Mouse (Mus musculus): ENCODE results near the gene Defb25.
"Not testable (repeated sequence)": the region's sequence is repeated elsewhere in the genome, so short reads cannot be mapped to it uniquely, and the experiment has no call there.

Gene Defb25

DNA sequence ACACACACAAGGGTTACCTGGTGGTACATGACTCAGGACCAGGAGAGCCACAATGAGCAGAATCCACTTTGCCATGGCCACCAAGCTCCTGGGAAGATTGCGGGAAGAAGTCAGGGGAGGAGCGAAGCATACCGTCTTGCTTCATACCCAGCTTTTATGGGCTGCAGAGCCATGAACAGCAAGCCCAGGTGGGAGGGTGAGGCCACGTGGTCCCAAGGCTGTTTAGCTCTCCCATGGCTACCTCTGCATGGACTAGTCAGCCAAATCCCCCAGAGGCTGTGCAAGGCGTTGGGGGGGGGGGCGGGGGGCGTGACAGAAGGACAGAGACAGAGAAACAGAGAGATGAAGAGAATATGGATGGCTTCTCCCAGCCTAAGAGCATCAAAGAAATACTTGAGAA lies at the start of gene Defb25:
Gene Defb25 (minus strand): TSS at position 101 of the 400 bp plus-strand sequence.
- DNase-seq (ENCODE audit: low read depth) = no peak

DNA sequence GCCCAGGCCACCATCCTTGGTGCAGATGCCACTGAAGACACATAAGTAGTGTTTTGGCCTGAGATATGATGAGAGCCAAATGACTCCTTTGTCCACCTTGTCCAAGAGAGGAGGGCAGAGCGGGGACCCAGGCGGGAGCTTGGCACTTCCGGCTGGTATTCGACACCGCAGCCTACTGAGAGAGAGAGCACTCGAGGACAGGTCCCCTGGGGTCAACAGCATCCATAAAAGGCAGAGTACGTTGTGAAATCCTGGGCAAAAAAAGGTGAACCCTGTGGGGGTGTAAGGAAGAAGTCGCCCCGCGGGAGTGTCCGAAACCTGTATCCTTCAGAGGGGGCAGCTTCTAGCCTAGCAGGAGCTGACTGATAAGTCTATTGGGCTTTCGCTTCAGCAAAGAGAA lies 49.3 kb upstream of the Defb25 start:
- no peak for DNase-seq (ENCODE audit: low read depth)

DNA sequence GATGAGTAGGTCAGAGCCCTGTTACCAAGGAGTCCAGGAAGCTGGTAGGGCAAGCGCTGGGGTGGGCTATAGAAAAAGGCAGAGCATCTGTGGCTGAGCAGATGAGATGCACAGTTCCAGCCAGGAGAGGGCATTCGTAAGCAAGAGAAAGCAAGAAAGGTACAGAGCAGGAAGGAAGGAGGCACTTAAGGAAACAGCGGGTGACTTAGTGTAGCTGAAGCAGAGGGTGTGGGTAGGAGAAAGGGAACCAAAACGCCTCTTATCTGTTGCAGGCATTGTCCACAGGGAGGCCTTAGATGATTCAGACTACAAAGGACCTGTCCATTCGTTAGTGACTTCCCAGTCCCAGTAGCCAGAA lies 48.8 kb upstream of the Defb25 start:
- peak; percentile 96 for DNase-seq (ENCODE audit: low read depth)

DNA sequence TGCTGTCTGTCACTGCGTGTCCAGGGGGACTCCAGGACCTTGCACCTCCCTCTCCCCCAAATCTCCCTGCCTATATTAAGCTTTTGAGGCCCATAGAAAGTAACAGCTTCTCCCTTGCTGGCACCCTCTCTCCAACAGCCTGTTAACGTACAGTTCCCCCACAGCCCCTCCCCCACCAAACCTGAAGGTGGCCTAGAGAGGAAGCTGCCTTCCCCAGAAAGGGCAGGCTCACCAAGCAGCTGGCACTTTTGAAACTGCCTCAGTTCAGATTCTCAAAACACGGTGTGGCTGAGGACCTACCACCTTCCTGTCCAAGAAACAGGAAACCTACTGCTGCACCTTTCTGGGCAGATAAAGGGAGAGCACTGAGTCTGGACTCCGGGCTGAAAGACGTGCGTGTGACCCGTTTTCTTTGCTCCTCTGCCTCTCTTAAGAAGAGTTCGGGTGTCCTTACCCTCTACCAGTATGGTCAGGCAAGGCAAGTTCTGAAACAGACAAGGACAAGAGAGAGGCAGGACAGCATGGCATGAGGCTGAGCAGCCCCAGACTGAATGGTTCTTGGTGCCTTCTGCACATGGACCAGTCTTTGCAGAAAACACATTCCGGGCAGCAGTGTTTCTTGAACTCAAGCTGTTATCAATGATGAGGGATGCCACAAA lies 48.3 kb upstream of the Defb25 start:
- DNase-seq (ENCODE audit: low read depth) = peak; percentile 77

DNA sequence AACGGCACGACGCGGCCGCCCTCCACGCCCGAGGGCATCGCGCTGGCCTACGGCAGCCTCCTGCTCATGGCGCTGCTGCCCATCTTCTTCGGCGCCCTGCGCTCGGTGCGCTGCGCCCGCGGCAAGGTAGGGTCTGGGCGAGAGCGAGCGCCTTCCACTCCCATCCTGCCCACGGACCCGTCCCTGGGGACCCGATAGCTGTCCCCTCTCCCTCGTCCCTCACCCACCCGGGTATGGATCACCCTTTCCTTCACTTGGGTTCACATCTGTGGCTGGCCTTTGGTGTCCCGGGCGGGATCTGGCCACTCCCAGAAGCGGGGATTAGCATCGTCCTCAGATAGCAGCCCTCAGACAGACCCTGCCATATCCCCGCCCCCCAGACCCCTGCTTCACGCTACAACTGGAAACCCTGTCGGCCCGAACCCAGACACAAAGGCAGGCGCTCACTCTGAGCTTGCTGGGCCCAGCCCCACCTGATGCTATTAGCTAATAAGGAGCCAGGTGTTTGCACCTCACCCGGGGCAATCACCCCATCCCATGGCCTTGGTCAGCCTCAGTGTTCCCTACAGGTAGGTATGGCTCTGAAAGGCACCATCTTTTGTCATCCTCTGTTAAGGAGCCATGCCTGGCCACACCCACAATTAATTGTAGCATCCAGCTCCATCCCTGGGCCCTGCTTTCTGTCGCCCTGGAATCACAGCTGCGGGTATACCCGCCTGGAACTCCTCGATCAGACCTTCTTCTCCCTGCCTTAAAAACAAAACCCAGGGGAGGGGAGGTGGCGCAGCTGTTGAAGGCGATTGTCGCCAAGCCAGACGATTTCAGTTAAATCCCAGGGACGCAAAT lies 47.0 kb upstream of the Defb25 start:
- DNase-seq (ENCODE audit: low read depth) = peak; percentile 38

DNA sequence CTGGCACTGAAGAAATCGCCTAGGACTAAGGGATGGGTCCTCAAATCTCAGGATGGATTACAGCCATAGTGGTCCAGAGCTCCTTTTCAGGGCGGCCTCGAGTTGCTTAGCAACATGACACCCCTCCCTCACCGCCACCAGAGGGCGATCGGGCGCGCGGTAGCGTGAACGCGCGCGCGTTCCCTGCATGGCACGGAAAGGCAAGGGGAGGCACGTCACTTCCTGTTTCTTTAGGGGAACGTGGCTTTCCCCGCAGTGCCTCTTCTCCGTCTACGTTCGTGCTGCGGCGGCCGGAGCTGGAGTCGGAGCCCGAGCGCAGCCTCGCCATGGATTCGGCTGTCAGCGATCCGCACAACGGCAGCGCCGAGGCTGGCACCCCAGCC lies 46.4 kb upstream of the Defb25 start, which contains the start of gene H13:
Gene H13 (plus strand): TSS at position 206 of the 383 bp plus-strand sequence.
- peak; percentile 93 for DNase-seq (ENCODE audit: low read depth)

DNA sequence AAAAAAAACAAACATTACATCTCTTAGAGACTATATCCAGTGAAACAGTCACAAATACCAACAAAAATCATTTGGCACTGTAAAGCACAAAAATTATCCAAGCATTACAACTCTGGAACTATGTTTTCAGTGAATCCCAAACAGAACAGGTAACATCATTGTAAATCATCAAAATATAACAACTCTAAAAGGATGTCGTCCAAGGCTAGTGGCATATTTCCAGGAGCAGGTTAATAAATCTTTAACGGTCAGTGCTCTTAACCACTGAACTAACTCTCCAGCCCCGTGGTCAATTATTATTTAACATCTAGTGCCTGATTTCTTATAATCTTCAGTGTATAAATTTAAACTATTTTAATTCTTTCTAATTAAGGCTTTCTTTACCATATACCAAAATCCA lies 43.3 kb upstream of the Defb25 start:
- not testable (repeated sequence) for DNase-seq (ENCODE audit: low read depth)

DNA sequence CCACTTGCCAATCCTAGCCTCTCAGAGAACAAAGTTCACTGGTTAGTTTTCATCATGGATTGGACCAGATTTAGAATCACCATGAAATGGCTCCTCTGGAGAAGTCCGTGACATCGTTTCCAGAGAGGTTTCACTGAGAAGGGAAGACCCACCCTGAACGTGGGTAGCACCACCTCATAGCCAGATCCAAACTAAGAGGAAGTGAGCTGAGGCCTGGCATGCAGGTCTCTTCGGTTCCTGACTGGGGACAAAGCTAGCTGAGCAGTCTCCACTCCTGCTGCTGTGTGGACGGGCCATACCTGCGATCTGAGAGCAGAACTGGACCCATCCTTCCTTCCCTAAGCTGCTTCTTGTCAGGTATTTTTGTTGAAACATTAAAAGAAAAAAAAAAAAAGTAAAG lies 38.3 kb upstream of the Defb25 start:
- DNase-seq (ENCODE audit: low read depth) = no peak

DNA sequence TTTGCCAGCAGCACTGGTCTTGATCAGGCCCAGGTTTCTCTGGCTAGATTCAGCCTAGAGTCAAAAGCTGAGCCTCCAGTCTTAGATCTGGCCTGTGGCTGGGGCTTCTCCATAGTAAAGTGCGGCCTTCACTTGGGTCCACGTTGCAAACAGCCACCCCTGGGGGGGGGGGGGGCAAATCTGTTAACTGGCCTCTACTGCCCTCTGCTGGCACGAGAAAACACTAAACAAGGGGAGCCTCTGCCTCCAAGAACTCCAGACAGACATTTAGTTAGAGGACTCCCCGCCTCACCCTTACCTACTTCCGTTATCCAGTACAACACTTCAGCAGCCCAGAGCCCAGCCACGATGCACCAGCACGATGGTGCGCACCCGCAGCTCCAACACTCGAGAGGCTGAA lies 34.5 kb upstream of the Defb25 start:
- DNase-seq (ENCODE audit: low read depth) = peak; percentile 54

DNA sequence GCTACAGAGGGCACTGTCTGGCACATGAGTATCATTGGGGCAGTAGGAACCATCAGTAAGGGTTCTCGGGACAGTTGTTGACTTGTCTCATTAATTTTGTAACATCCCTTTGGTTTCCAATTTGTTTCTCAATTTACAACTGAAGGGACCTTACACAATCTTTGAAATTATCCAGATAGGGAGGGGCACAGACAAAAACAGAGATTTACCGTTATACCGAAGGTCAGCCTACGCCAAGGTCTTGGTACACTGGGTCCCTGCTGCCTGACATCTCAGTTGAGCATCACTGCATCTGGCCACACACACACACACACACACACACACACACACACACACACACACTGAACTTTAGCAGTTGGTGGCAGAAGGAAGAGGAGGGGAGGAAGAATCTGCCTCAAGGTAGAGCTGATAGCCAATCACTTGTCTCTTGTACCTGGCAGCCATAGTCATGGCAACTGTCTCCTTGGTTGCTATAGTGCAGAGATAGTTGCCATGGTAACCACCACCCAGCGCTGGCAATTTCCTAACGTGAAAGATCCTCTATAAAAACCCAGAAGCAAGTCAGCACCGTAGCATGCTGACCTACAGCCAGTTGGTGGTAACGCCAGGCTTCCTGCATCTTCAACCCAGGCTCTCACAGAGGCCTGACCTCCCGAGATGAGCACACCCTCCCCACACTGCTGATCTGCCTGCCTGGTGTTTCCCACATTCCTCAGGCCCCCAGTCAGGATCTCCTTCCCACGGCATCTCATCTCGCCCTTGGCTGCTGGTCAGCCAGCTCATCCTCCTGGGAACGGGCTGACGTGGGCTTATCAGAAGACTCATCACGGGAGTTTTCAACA lies 31.2 kb upstream of the Defb25 start:
- peak; percentile 73 for DNase-seq (ENCODE audit: low read depth)

DNA sequence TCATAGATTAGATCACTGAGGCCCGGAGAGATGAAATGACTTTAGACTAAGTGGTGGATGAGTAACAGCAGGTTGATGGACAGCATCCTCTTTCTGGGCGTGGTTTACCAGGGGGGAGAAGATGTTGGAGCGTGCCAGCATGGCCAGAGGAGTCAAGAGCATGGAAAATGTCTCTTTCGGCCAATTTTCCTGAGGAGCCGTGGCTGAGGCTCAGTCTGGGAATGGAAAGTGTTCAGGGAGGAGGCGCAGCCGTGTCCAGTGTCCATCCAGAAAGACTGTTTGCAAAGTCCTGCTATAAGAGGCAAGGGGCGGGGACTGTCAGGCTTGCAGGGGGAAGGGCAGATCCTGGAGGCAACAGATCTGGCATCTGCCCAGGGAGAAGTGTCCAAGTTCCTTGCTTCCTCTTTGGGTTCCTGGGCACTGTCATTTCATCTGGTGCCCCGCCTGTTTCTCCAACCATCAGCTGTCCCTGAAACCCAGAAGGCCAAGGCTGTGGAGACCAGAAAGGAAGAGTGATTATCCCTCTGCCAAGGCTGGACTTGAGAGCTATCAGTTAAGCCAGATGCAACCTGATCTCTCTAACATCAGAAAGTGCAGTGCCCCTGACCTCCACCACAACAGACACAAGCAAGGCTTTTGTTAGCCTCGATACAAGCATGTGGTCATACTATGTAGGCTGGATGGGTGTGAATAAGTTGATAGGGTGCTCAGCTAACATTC lies 30.2 kb upstream of the Defb25 start:
- peak; percentile 73 for DNase-seq (ENCODE audit: low read depth)

DNA sequence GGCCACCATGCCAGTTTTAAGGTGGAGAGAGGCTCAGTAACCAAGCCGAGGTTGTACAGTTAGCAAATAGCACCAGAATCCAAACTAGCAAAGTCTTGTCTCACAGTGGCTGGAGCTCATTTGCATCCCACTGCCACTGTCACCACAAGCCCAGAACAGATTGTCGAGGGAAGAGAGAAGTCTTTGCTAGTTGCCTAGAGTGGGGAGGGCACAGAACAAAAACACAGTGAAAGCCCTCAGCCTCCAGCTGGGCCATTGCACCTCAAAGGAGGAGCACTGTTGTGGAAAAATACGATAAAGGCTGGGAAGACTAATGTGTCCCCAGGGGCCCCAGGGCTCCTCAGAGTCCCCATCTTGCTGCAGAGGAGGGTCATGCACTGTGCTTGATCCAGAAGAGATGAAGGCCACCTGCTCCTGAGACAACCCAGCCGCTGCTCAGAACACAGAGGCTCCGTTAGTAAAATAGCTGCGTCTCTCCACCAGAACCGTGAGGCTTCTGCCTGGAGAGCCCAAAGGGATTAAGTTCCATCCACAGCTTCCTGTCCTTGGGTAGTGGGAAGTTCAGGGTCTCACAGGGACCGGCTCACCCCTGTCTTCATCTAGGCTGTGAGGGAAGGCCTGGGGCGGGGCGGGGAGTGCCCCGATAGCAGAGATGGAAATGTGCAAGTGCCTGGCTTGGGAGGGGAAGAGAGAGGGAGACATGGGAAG lies 16.7 kb upstream of the Defb25 start:
- no peak for DNase-seq (ENCODE audit: low read depth)

DNA sequence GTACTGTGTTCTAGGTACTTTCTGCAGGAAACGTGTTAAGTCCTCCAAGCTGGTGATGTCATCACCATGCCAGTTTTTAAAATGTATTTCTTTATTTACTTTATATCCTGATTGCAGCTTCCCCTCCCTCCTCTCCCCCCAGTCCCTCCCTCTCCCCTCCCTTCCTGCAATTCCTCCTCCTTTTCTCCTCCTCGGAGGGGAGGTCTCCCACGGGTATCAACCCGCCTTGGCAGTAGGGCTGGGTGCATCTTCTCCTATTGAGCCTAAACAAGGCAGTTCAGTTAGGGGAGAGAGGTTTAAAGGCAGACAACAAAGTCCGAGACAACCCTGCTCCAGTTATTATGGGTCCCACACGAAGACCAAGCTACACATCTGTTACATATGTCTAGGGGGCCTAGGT lies 16.0 kb upstream of the Defb25 start:
- DNase-seq (ENCODE audit: low read depth) = no peak

DNA sequence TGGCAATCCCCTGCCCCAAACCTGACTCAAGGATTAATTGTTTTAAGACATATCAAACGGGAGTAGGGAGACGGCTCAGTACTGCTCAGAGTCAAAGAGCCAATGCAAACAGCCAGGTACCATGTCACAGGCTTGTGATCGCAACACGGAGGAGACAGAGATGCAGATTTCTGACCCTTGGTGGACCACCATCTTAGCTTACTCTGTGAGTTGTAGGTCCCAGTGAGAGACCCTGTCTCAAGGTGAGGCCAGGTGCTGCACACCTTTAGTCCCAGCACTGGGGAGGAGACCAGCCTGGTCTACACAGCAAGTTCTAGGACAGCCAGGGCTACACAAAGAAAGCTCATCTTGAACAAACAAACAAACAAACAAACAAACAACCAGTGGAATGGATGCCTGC lies 14.5 kb upstream of the Defb25 start:
- no peak for DNase-seq (ENCODE audit: low read depth)

DNA sequence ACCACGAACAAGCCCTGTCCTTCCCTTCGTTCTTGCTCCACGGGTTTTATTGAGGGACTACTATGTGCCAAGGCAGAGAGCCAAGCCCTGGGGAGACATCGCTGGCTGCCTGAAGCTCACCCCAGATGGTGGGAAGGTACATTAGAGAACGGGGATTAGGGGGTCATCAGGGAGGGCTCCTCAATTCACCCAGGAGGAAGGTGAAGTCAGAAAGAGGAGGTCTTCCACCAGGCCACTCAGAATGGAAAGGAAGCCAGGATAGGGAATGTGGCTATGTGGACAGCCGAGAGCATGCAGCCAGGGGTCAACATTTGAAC lies 14.1 kb upstream of the Defb25 start:
- no peak for DNase-seq (ENCODE audit: low read depth)

DNA sequence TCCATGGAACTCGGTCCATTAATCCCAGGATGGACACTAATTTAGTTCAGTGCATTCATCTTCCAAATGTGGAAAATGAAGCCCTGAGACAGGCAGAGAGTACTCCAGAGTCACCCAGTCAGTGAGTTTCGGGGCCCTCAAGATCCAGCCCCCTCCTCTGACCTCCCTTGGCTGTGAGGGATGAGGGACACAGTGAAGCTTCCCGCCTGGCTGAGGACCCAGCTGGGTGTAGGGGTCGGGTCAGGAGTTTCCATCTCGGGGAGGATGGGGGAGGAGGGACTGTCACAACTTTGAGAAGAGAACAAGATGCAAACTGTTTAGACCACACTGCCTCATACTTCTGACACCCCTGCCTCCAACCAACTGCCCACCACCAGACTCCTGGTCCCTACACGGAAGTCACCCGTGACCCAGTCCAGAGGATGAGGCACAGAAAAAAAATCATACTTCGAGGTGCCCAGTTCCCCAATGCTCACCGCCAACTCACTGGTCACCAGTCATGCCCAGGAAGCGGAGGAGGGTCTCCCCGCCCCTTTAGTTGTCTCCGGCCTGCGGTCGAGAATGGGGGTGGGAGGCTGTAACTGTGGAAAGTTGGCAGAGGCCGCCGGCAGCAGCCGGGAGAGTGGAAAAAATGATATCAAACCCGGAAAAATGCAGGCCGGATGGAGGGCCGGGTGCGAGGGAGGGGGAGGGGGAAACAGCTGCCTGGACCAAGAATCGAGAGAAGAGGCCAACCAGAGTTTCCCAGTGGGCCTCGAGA lies 13.6 kb upstream of the Defb25 start:
- no peak for DNase-seq (ENCODE audit: low read depth)

DNA sequence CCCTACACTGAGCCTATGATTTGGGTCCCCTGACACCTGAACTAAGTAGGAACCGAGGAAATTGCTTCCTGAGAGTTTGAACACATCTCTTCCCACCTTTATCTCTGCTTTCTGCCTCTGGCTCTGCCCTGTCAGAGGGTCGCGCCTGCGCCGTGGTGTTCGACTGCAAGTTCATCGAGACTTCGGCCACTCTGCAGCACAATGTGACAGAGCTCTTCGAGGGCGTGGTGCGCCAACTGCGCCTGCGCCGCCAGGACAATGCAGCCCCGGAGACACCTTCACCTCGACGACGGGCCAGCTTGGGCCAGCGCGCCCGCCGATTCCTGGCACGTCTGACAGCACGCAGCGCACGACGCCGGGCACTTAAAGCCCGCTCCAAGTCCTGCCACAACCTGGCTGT lies 11.5 kb upstream of the Defb25 start:
- no peak for DNase-seq (ENCODE audit: low read depth)

DNA sequence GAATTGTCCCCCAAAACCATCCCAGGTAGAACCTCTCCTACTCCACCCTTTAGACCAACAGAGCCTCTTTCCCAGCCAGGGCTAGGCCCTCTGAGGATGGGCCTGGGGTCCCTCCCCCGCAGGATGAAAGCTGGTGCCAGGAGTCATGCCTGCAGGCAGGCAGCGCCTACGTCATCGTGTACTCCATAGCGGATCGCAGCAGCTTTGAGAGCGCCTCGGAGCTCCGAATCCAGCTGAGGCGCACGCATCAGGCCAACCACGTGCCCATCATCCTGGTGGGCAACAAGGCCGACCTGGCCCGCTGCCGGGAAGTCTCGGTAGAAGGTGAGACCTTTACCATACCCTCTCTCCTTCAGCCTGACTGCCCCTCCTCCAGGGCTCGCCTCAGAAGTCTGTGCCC lies 10.5 kb upstream of the Defb25 start:
- DNase-seq (ENCODE audit: low read depth) = no peak

DNA sequence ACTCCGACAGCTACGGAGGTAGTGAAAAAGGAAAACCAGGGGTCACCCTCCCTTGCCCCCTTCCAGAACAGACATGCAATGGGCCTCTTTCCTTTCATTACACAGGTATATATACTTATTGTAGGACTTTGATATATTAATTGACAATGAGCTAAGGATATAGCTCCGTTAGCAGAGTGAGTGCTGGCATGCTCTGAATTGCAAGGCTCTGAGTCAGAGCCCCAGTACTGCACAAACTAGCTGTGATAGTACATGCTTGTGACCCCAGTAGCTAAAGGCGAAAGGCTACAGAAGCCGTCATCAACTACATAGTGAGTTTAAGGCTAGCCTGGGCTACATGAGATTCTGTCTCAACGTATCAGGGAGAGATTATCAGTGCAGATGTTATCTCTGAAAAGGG lies 7.1 kb upstream of the Defb25 start:
- no peak for DNase-seq (ENCODE audit: low read depth)

DNA sequence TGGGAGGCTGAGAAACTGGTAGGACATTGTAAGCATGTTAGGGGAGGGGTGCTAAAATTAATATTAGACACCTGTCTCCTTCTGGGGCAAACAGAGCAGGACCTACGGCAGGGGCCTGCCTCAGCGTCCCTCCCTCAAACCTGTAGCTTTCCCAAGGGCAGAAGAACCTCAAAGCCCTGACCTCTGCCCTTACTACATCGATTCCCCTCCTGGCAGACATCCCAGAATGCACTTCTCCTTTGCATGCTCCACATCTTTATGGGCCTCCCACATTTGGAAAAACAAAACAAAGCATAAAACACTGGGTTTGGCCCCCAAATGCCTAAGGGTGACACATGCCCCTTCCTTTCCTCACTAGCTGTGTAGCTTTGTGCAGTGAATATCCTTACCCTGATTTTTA lies 6.4 kb upstream of the Defb25 start:
- no peak for DNase-seq (ENCODE audit: low read depth)

DNA sequence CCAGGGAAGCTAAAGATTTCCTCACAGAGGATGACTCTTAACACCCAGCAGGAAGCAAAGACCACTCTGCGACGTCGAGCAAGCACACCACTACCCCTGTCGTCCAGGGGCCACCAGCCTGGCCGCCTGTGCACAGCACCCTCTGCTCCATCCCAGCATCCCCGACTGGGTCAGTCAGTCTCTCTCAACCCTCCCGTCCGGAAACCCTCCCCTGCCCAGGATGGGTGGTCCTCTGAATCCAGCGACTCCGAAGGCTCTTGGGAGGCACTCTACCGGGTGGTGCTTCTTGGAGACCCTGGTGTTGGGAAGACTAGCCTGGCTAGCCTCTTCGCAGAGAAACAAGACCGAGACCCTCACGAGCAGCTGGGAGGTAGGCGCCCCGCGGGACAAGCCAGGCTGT lies 5.2 kb upstream of the Defb25 start:
- no peak for DNase-seq (ENCODE audit: low read depth)

Measured in 416B (cell line).